Mouse (Mus musculus): ENCODE results near the gene Pfkfb3. TPM values are rescaled to one million over a fixed set of nuclear protein-coding genes. Genes with fewer than 3 reads are reported as not detected.
A peak's percentile ranks its signal among the peaks of the same experiment; 100 is the strongest.

Pfkfb3 gene
- total RNA-seq, 4 experiments from 2014 or later = 5.5 to 14.7 (median 9.7) TPM

- DNase-seq (ENCODE audit: low spot score) = no peak
Measured at GRCm38 (mm10) chr2:11502255-11502765, 51.6 kb downstream of the Pfkfb3 start.

DNA sequence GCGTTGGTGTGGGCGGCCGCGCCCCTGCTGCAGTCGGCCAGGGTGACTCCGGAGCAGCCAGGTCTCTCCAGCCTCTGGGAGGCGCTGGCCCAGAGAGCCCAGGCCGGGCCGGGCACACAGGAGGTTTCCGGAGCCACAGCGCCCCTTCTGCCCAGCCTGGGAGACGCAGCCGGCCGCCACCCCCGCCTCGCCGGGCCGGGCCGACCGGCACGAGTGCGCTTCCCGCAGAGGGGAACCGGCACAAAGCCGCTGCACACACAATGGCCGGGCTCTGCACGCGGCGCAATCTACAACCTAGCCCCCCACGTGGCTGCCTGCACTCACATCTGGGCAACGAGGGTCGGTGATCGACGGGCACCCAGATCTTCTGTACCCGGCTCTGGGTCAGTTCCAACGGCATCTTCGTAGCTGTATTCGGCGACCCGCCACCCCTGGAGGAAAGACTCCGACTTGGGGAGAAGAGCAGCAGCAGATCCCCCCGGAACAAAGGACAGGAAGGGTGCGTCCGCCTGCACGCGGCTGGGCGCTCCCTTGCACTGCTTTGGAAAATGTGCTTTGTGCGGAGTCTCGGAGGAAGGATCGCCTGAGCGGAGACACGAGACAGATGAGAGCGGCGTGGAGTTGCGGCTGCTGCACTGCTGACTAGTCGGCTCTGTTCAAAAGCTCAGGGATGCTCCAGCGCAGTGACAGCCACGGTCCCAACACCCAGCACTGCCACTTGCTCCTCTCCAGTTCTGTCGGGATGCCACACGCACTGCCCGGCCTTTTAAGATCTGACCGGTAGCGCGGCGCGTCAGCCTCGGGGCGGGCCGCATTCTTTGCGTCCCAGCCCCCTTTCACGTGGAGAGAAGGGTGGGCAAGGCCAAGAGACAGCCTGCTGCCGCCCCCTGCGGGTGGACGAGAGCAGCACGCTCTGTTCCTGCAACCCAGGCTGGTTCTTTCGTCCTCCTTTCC lies 52.3 kb downstream of the Pfkfb3 start:
- DNase-seq (ENCODE audit: low spot score) = peak; percentile 91

DNA sequence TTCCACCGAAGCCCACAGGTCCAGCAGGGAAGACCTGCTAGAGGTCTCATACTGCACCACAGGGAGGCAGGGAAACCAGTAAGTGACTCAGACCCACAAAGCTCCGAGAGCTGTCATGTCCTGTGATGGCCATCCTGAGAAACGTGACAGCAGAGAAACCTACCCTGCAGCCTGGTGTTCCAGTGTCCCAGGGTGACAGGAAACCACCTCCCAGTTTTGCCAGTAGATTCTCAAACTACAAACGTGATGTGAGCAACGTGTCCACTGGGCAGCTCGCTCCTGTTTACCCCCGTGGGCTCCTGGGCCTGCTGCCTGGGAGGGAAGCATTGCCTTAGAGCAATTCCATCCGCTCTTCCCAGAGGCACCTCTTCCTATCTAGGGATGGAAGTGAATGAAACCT lies 53.2 kb downstream of the Pfkfb3 start:
- DNase-seq (ENCODE audit: low spot score) = peak; percentile 29

DNA sequence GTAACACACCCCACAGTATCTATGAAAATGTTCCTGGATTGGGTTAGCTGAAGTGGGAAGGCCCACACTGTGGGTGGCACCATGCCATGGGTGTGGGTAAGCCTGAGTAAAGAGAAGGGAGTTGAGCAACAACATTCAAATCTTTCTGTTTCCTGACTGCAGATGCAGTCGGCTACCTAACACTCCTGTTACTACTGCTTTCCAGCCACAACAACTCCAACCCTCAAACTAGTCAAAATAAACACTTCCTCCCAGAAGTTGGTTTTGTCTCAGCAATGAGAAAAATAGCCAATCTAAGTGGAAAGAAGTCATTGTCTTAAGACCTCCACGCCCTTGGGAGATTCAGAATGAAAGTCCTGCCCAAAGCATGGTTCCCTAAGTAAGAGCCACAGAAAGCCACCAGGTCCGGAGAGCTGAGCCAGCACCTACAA lies 57.3 kb downstream of the Pfkfb3 start:
- peak; percentile 29 for DNase-seq (ENCODE audit: low spot score)

DNA sequence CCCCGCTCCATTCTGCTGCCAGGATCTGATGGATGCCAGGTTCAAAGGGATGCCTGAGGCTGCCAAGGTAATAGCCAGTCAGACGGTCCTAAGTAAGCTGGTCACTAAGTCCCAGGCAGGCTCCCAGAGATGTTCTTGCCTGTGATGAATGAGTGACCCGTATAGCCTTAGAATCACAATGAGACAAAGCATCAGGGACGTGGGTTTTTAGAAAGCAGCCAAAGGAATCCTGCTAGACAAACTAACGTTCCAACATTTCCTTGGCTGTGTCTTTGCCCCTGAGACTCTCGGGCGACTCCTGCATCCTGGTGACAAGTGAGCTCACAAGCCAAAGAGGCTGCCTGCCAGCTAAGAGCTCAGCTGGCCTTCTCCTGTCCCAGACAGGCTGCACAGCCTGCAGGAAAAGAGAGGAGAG lies 59.0 kb downstream of the Pfkfb3 start:
- DNase-seq (ENCODE audit: low spot score) = peak; percentile 51

GRCm38 (mm10) chr2:11492855-11493254 lies 61.0 kb downstream of the Pfkfb3 start:
- DNase-seq (ENCODE audit: low spot score) = no peak

DNA sequence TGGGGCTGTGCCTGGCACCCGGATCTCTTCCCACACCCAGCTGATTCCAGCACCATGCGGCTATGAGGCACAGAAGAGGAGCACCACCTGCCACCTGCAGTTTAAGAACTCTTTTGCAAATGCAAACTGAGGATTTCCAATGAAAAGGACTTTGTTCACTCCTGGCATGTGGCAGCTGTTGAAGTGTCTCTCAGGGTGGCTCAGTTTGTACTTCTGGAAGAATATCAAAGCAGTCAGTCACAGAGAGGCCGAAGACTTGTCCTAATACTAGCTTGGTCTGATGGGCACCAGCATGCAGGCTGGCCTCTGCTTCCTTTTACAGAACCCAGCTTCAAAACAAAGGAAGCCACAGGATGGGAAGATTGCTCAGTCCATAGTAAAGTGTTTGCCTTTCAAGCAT lies 62.4 kb downstream of the Pfkfb3 start:
- DNase-seq (ENCODE audit: low spot score) = no peak

DNA sequence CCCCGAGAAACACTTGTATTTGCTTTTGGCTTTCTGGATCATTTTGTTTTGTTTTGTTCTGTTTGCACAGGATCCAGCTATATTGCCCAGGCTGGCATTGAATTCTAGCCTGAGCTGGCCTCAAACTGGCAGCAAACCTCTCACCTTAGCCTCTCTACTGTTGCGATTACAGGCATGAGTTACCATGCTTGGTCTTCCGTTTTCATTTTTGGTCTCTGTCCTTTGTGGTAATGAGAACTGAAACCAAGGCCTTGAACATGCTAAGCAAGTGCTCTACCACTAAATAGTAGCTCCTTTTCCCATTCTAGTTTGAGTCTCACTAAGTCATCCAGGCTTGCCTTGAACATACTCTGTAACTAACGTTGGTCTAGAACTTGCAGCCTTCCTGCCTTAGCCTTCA lies 63.3 kb downstream of the Pfkfb3 start:
- no peak for DNase-seq (ENCODE audit: low spot score)

- no peak for DNase-seq (ENCODE audit: low spot score)
Measured at GRCm38 (mm10) chr2:11483226-11483625, 70.7 kb downstream of the Pfkfb3 start.

- no peak for DNase-seq (ENCODE audit: low spot score)
Measured at GRCm38 (mm10) chr2:11482364-11482763, 71.5 kb downstream of the Pfkfb3 start.

DNA sequence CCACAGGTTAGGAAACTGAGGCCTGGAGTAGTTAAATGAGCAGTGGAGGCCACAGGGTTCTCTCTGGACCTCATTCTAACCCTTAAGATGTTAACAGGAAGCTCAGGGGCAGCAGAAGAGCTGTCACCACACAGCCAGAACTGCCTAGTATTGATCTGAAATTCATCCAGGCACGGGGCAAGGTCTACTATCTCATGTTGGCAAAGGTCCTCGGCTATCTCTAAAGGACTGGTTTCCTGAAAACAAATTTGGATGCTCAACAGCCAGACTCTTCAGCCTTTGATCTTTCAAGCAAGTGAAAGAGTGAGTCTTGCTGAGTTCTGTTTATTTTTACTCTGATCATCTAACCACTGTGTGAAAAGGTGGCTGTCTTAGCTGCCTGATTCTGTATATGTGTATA lies 74.9 kb downstream of the Pfkfb3 start:
- DNase-seq (ENCODE audit: low spot score) = no peak

DNA sequence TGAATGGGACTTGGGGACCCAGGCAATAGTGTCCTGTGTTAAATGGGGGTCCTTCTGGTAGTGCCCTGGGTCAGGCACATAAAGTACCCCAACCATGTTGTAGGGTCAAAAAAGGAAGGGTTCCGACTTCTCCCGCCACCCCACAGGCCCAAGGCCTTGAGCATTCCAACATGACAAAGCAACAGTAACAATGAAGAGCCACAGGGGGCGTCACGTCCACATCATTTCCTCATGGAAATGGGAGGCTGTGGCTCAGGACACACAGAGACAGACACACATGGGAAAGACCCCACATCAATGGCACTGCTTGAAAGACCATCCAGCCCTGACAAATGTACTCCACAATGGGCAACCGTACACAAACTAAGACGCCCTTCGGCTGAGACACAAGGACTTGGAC lies 78.6 kb downstream of the Pfkfb3 start:
- no peak for DNase-seq (ENCODE audit: low spot score)

- no peak for DNase-seq (ENCODE audit: low spot score)
Measured at GRCm38 (mm10) chr2:11464661-11465099, 89.2 kb downstream of the Pfkfb3 start.

GRCm38 (mm10) chr2:11460976-11461375 lies 92.9 kb downstream of the Pfkfb3 start:
- DNase-seq (ENCODE audit: low spot score) = no peak

GRCm38 (mm10) chr2:11458494-11458893 lies 95.4 kb downstream of the Pfkfb3 start:
- no peak for DNase-seq (ENCODE audit: low spot score)

GRCm38 (mm10) chr2:11457904-11458303 lies 96.0 kb downstream of the Pfkfb3 start:
- no peak for DNase-seq (ENCODE audit: low spot score)

DNA sequence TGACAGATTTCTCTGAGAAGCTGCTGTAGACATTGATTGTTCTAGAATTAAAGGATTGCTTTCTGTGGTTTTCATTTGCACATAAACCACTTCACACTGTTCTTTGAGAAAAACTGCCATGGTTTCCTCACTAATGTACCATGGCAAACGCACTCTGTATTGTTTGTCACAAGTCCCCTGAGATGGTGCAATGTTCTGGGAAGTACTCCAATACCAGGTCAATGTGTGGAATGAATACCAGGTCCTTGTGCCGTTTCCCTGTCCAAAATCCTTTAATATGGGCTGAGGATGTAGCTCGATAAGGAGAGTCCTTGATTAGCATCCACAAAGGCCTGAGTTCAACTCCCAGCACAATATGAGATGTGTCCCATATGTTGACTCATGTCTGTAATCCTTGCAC lies 105.2 kb downstream of the Pfkfb3 start:
- no peak for DNase-seq (ENCODE audit: low spot score)

GRCm38 (mm10) chr2:11447865-11448264 lies 106.0 kb downstream of the Pfkfb3 start:
- DNase-seq (ENCODE audit: low spot score) = peak; percentile 68

DNA sequence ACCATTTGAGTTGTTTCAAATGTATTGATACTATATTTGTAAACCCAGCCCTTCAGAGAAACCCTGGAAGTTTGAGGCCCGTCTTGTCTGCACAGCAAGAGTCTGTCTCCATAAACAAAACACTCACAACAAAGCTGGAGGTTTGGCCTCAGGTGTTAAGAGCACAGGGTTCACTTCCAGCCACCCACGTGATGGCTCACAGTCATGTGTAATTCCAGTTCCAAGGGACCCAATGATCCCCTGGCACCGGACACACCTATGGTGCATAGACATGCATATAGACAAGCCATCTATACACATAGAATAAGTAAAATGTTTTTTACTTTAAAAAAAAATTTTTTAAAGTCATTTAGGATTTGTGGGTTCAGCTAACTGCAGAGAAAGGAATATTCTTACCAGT lies 108.2 kb downstream of the Pfkfb3 start:
- no peak for DNase-seq (ENCODE audit: low spot score)

- no peak for DNase-seq (ENCODE audit: low spot score)
Measured at GRCm38 (mm10) chr2:11441864-11442263, 112.0 kb downstream of the Pfkfb3 start.

GRCm38 (mm10) chr2:11438231-11438954 lies 115.5 kb downstream of the Pfkfb3 start:
- no peak for DNase-seq (ENCODE audit: low spot score)

- no peak for DNase-seq (ENCODE audit: low spot score)
Measured at GRCm38 (mm10) chr2:11436353-11436752, 117.5 kb downstream of the Pfkfb3 start.
